Mouse (Mus musculus): ENCODE results near the gene Selplg.

DNA sequence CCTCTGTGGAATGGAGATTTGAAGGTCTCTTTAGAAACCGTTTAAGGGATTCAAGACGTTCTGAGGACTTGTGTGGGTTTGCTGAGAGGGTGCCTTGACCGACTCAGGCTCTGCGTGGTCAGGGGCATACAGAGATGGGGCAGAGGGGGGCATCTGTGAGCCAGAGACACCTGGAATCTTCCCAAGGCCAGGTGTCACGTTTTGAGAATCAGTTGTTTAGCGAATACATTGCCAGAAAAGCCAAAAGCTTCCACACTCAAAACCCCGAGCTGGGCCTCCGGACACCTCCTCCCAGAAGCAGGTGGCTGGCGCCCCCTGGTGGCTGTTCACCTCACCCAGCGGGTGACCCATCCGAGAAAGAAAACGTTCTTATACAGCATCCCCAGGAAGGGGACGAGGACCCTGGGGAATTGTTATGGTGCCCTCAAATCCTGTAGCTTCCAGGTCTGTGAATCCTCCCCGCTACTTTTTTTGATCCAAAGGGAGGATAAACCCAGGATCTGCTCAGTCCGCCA is 16.7 kb downstream of the Selplg start:
- TF ChIP-seq CTCF (conservative IDR thresholded peaks at IDR 0.05; ENCODE audit: insufficient read depth, insufficient read length, low read depth, low read length), result peak; percentile 76
- no peak for TF ChIP-seq POLR2A (IDR thresholded peaks at IDR 0.05; ENCODE audit: low read depth, low read length)

All from kidney, adult 2 months (tissue).